Mouse (Mus musculus) brain, embryonic 18.5 days (tissue): ENCODE results near the gene Hoxa11.

Experiments
- DNase-seq: peaks from one replicate; pipeline ENCODE4 v3.0.0-alpha.2; 2012; ENCODE audit warnings: low read depth, low spot score

Hoxa11 gene

GRCm38 (mm10) chr6:52232984-52233545, 12.5 kb downstream of the Hoxa11 start:
- no peak for DNase-seq

GRCm38 (mm10) chr6:52232568-52232965, 13.0 kb downstream of the Hoxa11 start:
- no peak for DNase-seq

GRCm38 (mm10) chr6:52231885-52232567, 13.6 kb downstream of the Hoxa11 start:
- no peak for DNase-seq

- DNase-seq, result no peak
These were observed 15.0 kb downstream of the Hoxa11 start, which contains the start of gene Hoxa9 for GRCm38 (mm10) chr6:52230516-52231165. TSS of gene Hoxa9 (minus strand) at chr6:52231089.

GRCm38 (mm10) chr6:52229558-52230416, 15.8 kb downstream of the Hoxa11 start:
- no peak for DNase-seq

- no peak for DNase-seq
These were observed 16.8 kb downstream of the Hoxa11 start for GRCm38 (mm10) chr6:52228475-52229465.

GRCm38 (mm10) chr6:52227470-52228222, 18.0 kb downstream of the Hoxa11 start:
- no peak for DNase-seq

GRCm38 (mm10) chr6:52226569-52227257, 18.9 kb downstream of the Hoxa11 start:
- DNase-seq, result no peak

- DNase-seq, result no peak
These were observed 19.7 kb downstream of the Hoxa11 start for GRCm38 (mm10) chr6:52225612-52226568.

- DNase-seq, result no peak
These were observed 20.6 kb downstream of the Hoxa11 start for GRCm38 (mm10) chr6:52224895-52225611.

GRCm38 (mm10) chr6:52223939-52224760, 21.5 kb downstream of the Hoxa11 start:
- DNase-seq, result no peak

GRCm38 (mm10) chr6:52222729-52223128, 22.9 kb downstream of the Hoxa11 start:
- DNase-seq, result no peak

GRCm38 (mm10) chr6:52221993-52222685, 23.5 kb downstream of the Hoxa11 start:
- no peak for DNase-seq

GRCm38 (mm10) chr6:52221337-52221992, 24.1 kb downstream of the Hoxa11 start, which contains the start of gene Hoxa7:
TSS of gene Hoxa7 (minus strand) at chr6:52221854.
- DNase-seq, result no peak

- DNase-seq, result no peak
These were observed 24.7 kb downstream of the Hoxa11 start for GRCm38 (mm10) chr6:52220865-52221310.
